Mouse (Mus musculus): ENCODE data around the gene Drd1.

Drd1 gene

DNA sequence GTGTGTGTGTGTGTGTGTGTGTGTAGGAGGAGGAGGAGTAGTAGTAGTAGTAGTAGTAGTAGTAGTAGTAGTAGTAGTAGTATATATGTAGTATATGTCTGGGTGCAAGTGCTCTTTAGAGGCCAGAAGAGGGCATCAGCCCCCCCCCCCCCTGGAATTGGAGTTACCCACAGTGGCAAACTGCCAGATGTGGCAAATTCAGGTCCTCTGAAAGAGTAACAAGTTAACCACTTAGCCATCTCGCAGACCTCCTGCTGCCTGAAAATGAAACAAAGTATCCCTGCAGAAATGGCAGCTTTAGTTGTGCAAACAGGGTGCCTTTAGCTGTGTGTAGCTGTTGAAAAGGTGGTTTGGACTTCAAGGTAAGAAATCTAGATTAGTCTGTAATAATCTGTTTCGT is 18.0 kb upstream of the Drd1 start:
- no peak for DNase-seq (ENCODE audit: low read depth, low spot score)

DNA sequence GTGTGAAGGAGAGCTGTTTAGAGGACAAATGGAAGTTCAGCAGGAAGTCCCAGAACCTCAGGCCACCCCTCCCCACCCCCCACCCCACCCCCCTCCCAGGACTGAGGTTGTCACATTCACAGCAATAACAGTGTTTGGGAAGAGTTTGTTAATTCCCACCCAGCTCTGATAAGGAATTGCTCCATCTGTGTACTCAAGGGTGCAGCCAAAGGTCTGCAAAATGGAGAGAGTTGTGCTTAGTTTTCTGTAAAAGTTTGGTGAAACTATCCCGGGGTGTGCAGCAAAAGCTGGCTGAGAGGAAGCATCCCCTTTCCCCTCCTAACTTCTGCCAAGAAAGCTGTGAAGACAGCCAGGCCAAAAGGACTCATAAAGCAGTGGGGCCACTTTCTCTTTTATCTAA is 17.6 kb upstream of the Drd1 start:
- DNase-seq (ENCODE audit: low read depth, low spot score) = no peak

DNA sequence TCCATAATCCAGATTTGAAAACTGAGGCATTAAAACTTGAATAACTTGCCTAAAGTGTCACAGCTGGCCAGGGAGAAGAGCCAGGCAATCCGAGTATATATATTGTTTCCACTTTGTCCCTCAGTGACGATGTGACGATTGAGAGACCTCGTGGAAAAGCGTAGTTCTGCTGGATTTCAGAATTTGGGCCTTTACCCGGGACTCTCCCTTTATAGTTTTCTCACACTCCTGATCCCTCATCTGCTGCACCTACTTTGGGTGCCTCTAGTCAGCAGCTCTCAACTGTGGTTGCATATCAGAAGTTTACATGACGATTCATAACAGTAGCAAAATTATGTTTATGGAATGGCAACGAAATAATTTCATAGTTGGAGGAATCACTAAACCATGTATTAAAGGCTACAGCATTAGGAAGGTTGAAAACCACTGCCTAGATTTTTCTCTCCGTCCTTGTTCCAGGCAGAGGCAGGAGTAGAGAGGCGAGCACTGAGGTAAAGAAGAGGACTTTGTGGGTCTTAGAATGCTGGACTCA is 17.1 kb upstream of the Drd1 start:
- no peak for DNase-seq (ENCODE audit: low read depth, low spot score)

DNA sequence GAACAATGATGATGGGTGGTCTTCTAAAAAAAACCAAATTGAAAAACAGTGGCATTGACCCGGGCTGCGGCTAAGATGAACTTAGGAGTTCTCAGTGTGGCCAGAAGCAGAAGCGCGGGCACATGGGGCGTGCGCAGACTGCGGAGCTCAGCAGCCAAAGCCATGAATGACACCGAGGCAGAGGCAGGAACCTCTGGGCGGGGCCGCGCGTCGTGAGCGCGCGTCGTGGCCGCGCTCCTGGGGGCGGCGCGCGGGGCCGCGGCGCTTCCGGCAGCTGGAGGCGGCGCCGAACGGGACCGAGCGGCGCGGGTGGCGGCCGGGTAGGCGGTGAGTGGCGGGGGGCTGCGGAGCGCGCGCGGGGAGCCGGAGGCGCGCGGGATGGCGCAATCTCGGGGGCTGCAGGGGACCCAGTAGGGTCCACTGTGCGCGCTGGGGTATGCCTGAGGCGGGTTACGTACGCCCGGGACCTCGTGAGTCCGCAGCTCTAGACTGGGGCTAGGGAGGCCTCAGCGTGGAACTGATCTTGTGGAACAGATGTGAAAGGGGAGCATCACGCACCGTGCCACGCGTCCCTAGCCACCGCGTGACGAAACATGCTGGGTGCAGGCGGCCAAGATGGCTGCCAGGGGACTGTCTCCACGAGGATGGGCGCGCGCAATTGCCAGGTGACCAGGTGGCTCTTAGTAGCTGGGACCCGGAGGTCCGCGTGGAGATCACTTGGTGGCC is 16.3 kb upstream of the Drd1 start, which contains the start of gene Sfxn1:
TSS of gene Sfxn1 (plus strand) at position 264 of the 726 bp plus-strand sequence.
- DNase-seq (ENCODE audit: low read depth, low spot score) = peak; percentile 85

DNA sequence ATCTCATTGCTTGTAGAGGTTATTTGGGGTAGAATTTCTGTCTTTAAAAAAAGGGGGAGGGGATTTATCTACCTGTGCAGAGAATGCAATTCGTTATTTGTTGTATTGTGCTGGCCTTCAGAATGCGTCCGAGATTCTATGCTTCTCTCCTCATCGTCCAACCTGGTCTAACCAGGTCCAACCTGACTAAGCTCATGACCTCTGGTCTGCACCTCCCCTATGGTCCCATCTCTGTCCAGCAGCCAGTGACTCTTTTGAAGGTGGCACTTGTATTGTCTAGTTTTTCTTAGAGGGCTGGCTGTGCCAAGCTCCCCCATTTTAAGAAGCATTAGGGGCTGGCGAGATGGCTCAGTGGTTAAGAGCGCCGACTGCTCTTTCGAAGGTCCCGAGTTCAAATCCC is 15.5 kb upstream of the Drd1 start:
- DNase-seq (ENCODE audit: low read depth, low spot score) = no peak

DNA sequence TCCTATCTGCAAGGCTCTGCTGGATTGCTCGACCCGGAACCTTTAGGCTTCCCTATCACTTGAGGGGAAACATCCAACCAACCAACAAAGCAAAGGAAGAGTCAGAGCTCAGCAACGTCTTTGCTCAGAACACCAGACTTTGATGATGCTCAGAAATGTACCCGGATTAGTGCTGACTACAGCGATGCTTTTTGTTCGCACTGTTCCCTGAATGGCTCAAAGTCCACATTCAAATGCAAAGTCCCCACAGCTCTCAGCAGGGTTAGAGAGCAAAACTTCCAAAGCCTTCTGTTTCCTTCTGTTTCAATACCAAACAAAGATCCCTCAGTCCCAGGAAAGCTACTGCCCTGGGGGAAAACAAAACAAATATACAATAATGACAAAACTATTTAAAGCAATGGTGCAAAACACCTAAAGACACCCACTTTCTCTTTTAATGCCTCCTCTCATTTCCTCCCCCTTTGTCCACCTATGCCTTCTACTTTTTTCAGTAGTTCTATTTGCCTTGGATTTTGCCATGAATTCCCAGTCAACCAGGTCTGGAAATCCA is 12.2 kb upstream of the Drd1 start:
- DNase-seq (ENCODE audit: low read depth, low spot score) = no peak

DNA sequence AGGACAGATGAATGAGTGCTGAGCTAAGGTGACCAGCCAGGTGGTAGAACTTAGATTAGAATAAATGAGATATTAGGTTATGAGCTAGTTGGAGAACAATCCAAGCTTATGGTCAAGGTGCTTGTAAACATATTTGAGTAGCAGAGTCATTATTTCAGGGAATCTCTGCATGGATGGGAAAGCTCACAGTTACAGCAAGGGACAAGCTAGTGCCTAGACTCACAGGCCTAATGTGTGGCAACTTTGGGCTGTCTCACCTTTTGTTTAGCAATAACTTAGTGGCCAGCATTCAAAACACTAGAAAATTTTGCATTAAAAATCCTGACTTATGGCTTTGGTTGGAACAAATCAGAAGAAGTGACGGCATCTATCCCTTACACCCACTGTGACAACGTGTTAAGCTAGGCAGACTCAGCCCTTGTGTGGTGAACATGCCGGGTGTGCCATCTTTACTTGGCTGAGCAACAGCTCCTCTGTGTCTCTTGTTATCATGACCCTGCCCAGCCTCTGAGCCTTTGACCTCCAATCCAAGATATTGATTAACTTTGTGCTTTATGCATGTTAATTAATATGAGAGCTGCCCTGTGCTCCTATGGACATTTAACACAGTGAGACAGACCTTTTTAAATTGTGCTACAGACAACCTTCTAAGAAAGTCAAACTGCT is 10.7 kb upstream of the Drd1 start:
- no peak for DNase-seq (ENCODE audit: low read depth, low spot score)

DNA sequence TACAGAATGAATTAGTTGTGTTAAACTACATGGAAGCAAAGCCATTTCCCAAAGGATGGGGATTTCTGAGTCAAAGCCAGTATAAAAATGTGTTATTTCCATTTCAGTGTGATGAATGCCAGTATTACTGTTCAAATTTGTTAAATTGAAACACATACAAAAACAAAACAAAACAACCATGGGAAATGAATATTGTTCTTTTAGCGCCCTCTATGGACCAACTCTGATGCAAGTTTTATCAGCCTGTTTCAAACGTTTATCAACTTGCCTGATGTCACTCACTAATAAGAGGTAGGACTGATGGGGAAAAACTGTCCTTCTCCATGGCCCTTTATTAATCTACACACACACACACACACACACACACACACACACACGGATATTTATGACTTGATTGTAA is 7.8 kb upstream of the Drd1 start:
- DNase-seq (ENCODE audit: low read depth, low spot score) = peak; percentile 54

DNA sequence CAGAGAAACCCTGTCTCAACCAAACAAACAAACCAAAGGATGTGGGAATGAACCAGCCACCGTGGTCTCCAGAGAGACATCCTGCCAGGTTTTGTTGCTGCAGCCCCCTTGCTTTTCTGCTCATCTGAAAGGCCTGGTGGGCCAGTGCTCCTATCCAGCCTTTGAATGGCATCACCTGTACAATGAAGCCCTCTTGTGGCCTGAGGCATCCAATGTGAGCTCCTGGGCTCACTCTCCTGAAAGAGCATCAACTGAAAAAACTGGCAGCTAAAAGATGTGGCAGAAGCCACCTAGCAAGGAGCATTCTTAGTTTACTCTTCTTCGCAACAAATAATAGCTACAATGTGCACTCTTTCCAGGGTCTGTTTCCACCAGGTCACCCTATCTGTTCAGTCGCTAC is 6.6 kb upstream of the Drd1 start:
- no peak for DNase-seq (ENCODE audit: low read depth, low spot score)

DNA sequence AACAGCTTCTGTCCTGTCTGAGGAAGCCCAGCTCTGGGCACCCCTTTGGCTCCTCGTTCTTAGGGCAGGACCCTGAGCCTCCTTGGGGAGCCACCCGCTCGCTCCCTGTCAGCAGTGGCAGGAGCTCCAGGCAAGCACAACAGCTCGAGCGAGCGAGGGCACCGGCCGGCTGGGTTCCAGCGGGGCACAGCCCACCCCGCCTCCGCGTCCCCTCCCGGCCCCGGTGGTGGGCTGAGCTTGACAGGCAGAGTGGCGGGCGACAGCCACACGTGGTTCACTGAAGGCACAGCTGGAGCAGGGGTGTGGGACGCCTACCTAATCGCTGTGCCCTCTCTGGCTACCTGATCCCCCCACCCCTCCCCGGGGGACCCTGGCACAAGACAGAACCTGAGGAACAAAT is 543 bp downstream of the Drd1 start:
- DNase-seq (ENCODE audit: low read depth, low spot score) = peak; percentile 24

DNA sequence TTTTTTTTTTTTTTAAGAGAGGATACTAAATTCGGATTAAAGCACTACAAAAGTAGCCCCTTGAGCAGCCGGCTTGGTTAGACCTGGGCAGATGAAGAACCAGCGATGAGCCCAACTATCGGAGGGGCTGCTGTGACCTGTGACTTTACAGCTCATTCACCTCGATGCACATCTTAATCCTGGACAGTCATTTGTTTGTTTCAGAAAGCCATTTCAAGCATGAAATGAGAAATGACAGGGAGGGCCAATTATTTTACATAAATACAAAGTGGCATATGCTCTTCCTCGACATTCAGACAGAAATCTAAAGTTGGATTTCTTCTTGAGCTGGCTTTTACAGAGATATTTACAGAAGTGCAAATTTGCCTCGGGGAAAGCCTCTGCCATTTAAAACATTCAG is 3.9 kb downstream of the Drd1 start:
- no peak for DNase-seq (ENCODE audit: low read depth, low spot score)

DNA sequence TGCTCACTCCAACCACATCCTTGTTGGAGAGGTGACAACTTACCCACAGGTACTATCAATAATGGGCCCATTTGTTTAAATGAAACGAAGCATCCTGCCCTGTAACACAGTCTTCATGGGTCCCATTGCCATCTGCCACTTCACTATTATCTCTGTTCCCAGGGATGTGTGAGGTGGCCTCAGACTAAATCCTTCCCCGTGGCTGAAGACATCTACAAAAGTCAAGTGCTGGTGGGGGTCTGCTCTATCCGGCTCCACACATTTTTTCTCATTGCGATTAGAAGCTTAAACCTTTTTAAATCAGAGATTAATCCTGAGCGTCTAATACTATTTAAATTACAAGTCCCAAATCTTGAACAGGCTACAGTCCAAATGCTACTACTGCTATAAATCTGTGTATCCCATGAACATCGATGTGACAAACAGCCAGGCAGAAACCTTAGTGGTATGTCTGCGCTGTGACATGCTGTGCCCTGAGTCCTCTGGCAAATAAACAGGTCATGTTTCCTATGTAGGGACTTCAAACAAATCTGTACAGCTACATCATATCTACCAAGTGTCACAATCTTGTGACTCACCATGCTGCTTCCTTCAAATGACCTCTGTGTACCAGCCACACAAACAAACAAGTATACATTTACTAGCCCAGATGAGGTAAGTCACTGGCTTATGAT is 6.7 kb downstream of the Drd1 start:
- DNase-seq (ENCODE audit: low read depth, low spot score) = no peak

DNA sequence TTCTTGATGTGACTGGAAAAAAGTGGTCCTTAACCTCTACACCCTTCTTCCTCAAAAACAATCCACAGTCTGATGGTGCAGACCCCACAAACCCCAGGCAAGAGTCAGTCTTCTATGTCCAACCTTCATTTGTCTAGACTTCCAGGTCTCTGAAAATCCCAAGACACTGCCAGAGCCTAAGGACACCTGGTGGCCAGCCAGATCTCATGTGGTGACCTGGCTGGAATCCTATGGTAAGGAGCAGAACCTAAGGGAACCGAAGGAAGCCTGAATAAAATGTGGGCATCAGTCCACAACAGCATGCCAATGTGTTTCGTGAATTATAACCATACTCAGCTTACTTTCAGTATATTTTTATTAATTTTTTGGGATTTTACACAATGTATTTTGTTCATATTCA is 15.2 kb downstream of the Drd1 start:
- DNase-seq (ENCODE audit: low read depth, low spot score) = no peak

DNA sequence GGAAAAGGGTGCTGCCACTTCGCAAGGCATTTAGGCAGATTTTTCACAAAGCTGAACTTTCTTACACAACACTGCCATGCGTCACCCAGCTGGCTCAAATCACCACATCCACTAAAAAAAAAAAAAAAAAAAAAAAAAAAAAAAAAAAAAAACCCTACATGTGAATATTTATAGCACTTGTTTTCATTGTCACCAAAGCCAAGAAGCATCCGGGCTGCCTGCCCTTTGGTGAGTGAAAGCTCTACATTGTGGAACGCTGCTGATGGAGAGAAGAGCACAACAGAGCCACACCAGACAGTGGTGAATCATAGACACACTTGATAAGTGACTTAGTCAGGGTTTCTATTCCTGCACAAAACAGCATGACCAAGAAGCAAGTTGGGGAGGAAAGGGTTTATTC is 17.6 kb downstream of the Drd1 start:
- DNase-seq (ENCODE audit: low read depth, low spot score) = peak; percentile 54

DNA sequence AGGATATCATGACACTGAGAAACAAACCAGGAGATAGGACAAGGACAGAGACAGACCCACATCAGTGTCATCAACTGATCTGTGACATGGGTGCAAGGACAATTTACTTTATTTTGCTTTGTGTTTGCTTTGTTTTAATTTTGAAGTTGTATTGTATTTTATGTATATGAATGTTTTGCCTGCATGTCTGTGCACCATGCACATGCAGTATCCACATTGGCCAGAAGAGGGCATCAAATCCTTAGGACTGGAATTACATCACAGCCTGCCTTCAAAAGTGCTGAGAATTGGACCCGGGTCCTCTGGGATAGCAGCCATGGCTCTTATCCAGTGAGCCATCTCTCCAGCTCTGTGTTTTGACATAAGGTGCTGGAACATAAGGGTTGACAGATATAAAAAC is 20.0 kb downstream of the Drd1 start:
- no peak for DNase-seq (ENCODE audit: low read depth, low spot score)

DNA sequence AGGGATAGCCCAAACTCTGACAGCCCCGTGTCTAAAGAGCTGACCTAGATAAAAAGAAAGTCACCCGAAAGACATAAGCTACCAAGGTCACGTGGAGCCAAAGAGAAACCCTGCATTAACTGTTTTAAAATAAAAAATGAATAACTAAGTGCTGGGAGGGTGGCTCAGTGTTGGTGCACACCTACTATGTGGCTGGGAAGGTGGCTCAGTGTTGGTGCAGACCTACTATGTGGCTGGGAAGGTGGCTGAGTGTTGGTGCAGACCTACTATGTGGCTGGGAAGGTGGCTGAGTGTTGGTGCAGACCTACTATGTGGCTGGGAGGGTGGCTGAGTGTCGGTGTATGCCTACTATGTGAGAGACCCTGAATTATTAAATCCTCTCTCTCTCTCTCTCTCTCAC is 21.9 kb downstream of the Drd1 start:
- no peak for DNase-seq (ENCODE audit: low read depth, low spot score)

DNA sequence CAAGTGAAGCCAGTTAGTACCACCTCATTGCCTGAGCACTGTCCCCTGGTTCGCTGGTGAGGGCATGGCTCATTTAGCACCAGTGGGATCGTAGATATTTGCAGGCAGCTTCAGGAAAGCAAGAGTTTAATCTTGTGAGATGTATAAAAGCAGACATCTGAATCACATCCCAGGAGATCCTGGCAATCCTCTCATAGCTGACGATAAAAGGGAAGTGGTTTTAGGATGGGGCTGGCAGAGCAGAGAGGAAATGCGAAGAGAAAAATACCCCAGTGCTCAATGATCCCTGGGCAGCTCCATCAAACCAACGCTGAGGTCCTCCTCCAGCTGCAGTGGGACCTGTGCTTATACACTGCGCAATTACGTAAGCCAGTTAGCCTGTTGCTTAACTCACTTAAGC is 28.4 kb downstream of the Drd1 start:
- peak; percentile 16 for DNase-seq (ENCODE audit: low read depth, low spot score)

DNA sequence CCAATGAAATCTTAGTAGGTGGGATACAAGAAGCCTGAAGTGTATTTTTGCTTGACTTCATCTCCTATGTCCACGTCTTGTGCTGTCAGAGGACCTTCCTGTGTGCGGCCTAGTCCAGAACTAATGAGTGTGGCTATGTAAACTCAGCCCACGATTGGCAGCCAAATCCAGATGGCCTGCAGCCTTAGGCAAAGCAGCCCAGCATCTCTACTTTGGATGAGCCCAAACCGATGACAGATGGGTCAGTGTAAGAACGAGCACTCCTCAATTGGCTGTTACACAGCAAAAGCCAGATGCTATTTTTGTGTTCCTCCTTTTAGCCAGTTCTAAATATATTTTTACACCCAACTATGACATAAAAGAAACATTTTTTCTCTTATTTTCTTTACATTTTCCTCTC is 32.2 kb downstream of the Drd1 start:
- peak; percentile 86 for DNase-seq (ENCODE audit: low read depth, low spot score)

DNA sequence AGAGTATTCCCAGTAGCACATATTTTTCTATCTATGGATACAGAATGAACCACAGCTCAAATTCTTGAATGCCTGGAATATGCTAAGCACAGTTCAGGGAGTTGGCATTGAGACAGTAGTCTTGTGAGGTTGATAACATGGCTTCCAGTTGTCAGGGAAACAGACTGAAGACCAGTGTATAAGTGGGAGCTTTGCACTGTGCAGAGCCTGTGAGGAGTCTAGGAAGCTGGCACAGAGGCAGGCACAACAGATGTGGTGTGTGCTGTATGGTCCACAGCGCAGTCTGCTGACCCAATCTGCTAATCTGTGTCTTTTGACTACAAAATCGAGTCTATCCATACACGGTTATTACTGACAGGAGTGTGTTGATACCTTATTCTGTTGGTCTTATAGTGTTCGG is 46.8 kb downstream of the Drd1 start:
- DNase-seq (ENCODE audit: low read depth, low spot score) = peak; percentile 49

Data from brain, adult 2 months (tissue).